Mouse (Mus musculus): ENCODE measurements around the gene Rab3d. TPM values are rescaled to one million over a fixed set of nuclear protein-coding genes. Genes with fewer than 3 reads are reported as not detected.
A peak's percentile ranks its signal among the peaks of the same experiment; 100 is the strongest.

Gene Rab3d
- total RNA-seq, 2 experiments from 2014 or later, result 23.6 to 26.6 TPM

DNA sequence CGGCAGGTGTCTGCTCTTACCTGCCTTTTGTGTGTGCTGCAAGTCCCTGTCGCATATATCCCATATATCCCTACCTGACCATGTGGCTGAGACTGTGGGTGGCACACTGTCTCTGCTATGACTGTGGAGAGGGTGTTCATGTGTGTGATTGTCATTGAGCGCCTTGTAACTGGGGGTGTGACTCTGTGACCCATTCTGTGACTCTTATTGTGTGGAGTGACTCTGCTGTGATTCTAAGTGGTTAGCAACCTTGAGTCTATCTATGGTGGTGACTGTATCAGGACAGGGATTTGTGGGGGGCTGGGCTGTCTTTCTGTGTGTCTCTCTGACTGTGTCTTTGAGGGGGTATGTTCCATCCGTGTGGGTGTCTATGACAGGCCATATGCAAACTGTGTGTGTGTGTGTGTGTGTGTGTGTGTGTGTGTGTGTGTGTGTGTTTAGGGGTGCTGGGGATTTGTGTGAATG is 19.8 kb upstream of the Rab3d start:
- DNase-seq, result peak in 1 of 2 experiments; percentile 51

DNA sequence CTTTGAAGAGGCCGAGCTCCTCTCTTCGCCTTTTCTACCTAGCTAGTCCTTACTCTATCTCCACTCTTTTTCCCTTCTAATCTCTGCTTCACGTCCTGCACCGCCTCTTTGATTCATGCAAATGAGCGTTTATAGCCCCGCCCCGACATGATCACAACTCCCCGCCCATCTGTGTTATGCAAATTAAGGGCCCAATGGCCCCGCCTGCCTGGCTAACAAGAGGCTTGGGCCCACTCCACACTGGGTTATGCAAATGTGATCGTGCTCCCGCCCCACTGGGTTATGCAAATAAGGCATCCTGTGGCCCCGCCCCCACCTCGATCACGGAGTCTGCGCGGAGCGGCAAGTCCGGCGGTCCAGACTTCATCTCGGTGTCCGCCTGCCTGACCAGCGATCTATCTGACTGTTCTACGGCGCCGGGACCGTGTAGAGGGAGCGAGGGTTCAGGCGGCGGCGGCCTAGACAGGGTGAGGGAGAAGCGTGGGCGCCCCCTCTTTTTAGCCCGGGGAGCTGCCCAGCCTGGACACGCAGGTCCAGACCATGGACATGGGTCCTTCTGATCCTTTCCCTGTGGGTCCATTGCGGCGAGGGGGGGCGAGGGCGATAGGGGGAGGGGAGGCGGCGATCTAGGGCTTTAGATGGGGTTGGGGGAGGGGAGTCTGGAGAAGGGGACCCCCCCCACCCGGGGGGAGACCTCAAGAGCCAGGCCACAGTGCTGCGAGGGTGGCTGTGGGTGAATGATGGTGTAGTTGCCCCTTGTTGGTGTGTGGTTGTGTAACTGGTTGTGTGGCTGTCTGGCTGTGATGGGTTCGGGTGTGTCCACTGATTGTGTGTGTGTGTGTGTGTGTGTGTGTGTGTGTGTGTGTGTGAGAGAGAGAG is 18.9 kb upstream of the Rab3d start, which contains the start of gene Plppr2:
Gene Plppr2, plus strand, starts transcription at position 342 of the 879 bp plus-strand sequence.
- DNase-seq, result peak; percentile 97

GRCm38 (mm10) chr9:21935466-21936131 is 17.6 kb upstream of the Rab3d start:
- no peak for DNase-seq

DNA sequence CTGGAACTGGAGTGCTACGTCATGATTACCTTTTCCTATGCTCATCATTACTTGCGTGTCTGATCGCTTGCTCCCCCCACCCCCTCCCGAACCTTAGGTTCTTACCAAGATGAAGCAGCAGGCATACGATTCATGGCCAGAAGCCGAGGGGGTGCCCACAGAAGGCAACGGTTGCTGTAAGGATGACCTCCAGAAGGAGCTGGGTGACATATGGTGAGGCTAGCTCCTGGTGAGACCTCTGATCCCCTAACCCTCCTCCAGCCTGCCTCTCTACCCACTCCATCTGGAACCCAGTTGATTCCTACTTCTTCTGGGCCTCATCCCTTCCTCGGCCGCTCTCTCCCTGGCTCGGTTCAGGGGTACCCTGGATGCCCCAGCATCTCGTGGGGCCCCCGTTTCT is 16.0 kb upstream of the Rab3d start:
- no peak for DNase-seq

GRCm38 (mm10) chr9:21932445-21933137 is 14.6 kb upstream of the Rab3d start:
- no peak for DNase-seq

DNA sequence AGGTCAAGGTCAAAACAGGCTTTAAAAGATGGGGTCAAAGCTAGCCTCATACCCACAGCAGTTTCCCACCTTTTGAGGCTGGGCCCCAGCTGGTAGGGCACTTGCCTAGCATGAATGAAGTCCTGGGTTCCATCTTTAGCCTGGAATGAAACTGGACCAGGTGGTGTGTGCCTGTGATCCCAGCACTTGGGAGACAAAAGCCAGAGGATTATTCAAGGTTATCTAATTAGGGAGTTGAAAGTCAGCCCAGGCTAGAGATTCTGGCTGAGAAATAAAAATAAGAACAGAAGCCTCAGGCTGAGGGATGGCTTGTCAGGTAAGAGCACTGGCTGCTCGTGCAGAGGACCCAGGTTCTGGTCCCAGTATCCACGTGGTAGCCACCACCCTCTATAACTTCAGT is 14.0 kb upstream of the Rab3d start:
- no peak for DNase-seq

- DNase-seq, result no peak
These were observed 11.2 kb upstream of the Rab3d start for GRCm38 (mm10) chr9:21929208-21929607.

DNA sequence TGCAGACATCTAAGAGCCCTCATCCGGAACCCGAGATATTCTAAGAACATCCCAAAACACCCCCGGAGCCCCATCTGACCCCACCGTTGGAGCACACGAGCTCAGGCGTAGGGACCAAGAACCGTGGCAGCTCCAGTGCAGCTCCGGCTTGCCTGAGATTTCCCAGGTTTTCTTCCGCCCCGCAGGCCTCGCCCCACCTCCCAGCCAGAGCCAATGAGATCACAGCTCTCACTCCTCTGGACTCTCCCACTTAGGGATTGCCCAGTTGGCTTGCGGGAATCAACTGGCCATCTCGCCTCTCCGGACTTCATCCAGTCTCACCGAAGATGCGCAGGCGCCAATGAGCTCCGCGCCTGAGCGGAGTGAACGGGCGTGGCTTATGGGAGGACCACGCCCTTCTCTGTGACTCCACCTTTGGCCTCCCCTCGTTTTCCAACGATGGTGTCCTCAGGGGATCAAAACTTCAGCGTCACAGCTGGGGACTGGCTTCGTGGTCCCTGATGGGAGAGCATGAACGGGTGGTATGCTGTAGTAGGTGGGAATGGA is 9.3 kb upstream of the Rab3d start, which contains the start of the genes Ccdc159 and Tmem205:
Gene Ccdc159, plus strand, starts transcription at position 264 of the 546 bp plus-strand sequence.
Gene Tmem205, minus strand, starts transcription at position 349 of the 546 bp plus-strand sequence.
- peak; percentile 89 to 92 for DNase-seq

DNA sequence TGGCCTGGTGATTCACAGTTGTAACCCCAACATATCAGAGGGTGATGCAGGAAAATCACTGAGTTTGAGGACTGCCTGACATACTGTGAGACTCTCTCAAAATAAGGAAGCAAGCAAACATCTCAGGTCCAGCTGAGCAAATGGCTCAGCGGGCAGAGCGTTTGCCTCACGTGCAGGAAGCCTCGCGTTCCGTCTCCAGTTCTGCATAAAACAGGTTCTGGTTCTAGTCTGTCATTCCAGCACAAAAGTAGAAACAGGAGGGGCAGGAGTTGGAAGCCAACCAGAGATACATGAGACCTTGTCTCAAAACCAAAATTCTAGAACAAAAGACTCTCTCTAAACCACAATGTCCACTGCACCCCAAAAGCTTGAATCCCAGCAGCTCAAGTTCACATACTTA is 8.8 kb upstream of the Rab3d start:
- no peak for DNase-seq

DNA sequence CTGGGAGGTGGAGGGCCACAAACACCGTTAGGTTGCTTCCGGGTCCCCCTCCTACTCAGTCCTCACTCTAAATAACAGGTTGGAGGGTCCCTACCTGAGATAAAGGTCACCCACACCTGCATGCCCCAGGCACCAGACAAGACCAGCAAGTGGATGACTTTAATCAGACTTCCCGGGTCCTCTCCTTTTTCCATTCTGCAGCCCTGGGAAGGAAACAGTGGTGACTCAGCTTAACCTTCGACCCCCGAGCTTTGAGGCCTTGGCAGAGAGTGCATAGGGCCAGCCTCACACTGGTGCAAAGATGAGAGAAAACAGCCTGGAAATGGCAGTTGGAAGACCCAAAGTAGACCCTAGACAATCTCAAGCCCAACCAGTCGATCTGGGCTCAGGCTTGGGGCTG is 8.2 kb upstream of the Rab3d start:
- DNase-seq, result no peak

DNA sequence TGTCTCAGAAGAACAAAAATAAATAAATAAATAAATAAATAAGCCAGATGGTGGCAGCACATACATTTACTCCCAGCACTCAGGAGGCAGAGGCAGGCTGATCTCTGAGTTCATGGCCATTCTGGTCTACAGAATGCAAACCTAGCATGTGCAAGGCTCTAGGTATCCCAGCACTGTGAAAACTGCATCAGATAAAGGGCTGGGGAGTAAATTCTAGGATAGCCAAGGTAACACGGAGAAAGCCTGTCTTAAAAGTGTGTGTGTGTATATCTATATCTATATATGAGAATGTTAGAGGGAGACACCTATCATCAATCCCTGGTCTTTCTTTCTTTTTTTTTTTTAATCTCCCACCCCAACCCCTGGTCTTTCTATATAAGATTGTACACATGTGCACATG is 7.5 kb upstream of the Rab3d start:
- no peak for DNase-seq

DNA sequence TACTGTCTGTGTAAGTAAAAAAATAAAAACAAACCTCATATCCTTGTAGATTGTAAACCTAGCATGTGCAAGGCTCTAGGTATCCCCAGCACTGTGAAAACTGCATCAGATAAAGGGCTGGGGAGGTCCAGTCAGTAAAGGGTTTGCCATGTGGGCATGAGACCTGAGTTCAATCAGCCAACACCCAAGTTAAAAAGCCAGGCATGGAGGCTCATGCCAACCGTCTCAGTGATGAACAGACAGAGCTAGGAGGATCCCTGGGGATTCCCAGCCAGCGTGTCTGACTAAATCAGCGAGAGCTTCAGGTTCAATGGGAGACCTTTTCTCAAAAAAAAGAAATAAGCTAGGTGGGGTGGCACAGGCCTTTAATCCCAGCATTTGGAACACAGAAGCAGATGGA is 7.0 kb upstream of the Rab3d start:
- DNase-seq, result no peak

GRCm38 (mm10) chr9:21924099-21924493 is 6.1 kb upstream of the Rab3d start:
- no peak for DNase-seq

DNA sequence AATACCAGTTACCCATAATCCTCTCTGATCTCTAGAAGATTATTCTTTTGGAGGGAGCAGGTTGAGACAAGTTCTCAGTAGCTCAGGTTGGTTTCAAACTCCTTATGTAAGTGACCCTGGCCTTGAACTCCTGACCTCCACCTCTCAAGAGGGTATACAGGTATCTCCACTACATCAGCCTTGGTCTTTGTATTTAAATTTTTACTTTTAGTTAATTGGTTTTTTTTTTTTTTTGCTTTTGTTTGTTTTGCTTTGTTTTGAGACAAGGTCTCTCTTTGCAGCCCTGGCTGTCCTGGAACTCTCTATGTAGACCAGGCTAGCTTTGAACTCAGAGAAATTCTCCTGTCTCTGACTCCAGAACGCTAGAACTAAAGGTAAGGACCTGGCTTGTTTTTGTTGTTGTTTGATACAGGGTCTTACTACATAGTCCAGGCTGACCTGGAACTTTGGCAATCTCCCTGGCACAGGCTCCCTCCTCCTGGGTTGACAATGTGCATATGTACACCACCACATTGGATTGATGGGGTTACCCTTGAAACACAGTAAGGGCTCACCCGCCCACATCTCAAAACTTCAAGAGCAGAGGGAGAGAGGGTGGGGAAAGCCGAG is 5.6 kb upstream of the Rab3d start:
- DNase-seq, result no peak

- no peak for DNase-seq
These were observed 5.0 kb upstream of the Rab3d start for GRCm38 (mm10) chr9:21923036-21923435.

GRCm38 (mm10) chr9:21918692-21919384 is 846 bp upstream of the Rab3d start:
- no peak for DNase-seq

DNA sequence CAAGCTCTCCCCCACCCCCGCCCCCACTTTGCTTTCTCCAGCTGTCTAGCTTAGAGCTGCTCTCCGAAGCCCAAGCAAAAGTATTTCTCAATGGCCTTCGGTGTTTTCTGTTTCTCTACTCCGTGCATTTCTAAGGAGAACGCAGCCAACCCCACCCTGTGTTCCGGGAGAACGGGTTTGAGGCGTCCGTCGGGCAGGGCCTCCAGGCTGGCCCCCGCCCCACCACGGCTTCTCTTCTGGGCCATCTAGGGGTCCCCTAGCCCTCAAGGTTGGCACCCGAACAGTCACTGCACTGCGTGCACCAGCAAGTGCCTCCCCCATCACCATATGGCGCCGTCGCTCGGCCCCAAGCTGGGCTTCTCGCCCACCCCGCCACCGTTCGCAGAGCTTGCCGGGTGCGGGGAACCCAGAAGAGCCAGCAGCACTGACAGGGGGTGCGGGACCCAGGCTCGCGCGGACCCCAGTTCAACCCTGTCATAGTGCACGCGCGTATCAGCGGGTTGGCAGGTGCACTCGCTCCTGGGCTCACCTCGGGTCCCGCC is 428 bp downstream of the Rab3d start:
- peak; percentile 87 for DNase-seq

GRCm38 (mm10) chr9:21916851-21917492 is 1.0 kb downstream of the Rab3d start:
- DNase-seq, result peak in 1 of 2 experiments; percentile 30

- DNase-seq, result no peak
These were observed 8.3 kb downstream of the Rab3d start for GRCm38 (mm10) chr9:21909474-21910223.

GRCm38 (mm10) chr9:21908216-21908615 is 9.8 kb downstream of the Rab3d start:
- DNase-seq, result no peak

Data from layer of hippocampus, postnatal 36 days (tissue).